Mouse (Mus musculus): ENCODE results near the gene Greb1.

Greb1 gene

DNA sequence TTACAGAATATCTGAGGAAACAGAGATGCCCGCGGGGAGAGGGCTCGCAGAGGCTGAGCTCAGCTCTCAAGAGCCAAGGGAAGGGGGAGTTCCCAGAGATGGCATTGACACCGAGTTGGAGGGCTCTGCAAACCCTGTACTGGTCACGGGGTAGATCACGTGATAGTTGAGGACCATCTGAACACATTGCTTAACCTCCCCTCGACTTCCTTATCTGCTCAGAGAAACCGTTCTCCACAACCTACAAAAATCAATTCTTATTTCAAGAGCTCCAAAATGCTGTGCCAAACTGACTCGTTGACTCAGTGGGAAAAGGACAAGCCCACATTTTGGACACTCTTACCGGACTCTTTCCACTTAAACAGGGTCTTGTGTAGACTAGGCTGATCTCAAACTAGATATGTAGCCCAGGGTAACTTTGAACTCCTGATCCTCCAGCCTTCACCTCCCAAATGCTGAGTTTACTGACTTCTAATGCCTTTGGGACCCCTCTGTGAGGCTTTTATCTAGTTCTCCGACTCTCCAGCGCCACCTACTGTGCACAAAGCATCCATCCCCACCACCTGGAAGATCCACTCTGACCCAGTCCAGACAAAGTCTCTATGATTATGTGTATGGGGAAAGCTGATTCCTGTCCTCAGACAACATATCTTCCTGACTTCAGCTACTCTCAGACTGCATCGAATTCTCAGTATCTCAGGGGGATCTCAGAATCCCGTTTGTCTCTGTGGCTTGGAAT lies 166.4 kb downstream of the Greb1 start:
- peak; percentile 56 for DNase-seq (ENCODE audit: low read depth, low spot score)

- DNase-seq (ENCODE audit: low read depth, low spot score) = no peak
Measured at GRCm38 (mm10) chr12:16633235-16633634, 167.5 kb downstream of the Greb1 start.

DNA sequence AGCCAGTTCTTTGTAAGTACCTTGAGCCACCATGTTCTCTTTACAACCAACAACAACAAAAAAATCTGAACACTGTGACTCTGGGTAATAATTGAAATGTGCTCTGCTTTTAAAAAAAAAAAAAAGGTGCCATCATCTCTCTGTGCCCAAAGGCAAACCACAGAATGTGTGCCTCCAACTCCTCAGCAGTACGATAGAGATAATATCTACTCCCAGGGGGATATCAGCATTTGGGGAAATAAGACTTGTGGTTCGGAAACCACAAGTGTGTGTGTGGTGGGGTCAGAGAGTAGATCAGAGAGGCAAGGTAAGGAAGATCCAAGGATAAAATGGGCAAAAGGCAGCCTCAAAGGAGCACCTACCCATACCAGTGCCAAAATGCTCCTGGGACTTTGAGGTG lies 169.3 kb downstream of the Greb1 start:
- DNase-seq (ENCODE audit: low read depth, low spot score) = no peak

GRCm38 (mm10) chr12:16630866-16631185 lies 169.9 kb downstream of the Greb1 start:
- DNase-seq (ENCODE audit: low read depth, low spot score) = no peak

- no peak for DNase-seq (ENCODE audit: low read depth, low spot score)
Measured at GRCm38 (mm10) chr12:16630152-16630865, 170.4 kb downstream of the Greb1 start.
